Mouse (Mus musculus): Measurements from ENCODE around the gene Ttc16.

DNA sequence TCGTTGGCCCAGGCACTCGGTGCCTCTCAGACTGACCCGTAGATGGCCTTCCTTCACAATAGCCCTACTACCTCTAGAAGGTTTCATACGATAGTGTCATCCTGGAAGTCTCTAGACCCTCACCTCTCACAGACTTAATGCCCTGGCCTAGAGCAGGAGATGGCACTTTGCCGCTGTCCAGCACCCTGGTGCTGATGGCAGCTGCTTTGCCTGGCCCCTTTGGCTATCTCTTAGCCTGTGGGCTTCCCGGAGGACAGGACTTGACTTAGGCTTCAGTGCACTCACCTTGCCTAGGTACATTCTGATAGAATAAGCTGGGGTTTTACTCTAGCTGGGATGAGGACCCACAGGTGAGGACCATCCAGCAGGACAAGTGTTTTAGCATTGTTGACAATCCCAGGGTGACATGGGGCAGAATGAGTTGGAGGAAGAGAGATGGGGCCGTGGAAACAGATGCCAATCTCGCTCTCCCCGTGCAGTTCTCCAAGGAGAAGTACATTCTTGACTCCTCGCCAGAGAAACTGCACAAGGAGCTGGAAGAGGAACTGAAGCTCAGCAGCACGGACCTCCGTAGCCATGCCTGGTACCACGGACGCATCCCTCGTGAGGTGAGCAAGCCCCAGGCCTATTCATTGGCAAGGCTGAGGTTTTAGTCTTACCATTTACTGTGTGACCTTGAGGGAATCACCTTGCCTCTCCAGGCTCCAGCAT lies 31.0 kb downstream of the Ttc16 start:
- TF ChIP-seq POLR2A (IDR thresholded peaks at IDR 0.05; ENCODE audit: insufficient read length, low read depth) (no peak), TCF12 (IDR thresholded peaks at IDR 0.05; ENCODE audit: insufficient read depth, poor library complexity, severe bottlenecking) (no peak), USF1 (IDR thresholded peaks at IDR 0.05; ENCODE audit: low read depth) (no peak), MAX (IDR thresholded peaks at IDR 0.05; ENCODE audit: low read depth) (no peak), CEBPB (IDR thresholded peaks at IDR 0.05; ENCODE audit: insufficient read depth, poor library complexity, severe bottlenecking) (no peak), POLR2AphosphoS2 (IDR thresholded peaks at IDR 0.05; ENCODE audit: insufficient read length, low read depth) (no peak), E2F4 (IDR thresholded peaks at IDR 0.05; ENCODE audit: insufficient read depth) (no peak), MYOD1 (IDR thresholded peaks at IDR 0.05; ENCODE audit: control insufficient read depth in 1 of 3, insufficient read length in 2 of 3, low read depth in 2 of 3) (no peak), MYOG (IDR thresholded peaks at IDR 0.05; ENCODE audit: control insufficient read depth in 1 of 3, insufficient read depth in 1 of 3, insufficient read length in 2 of 3, low read depth in 2 of 3) (peak in 1 of 3 experiments; percentile 27)
